Mouse (Mus musculus) v-Abl transformed pro-B cells (cell line): Measurements from ENCODE around the gene 1110008P14Rik.

Source experiments
- in situ Hi-C, 2 experiments: fragments of 400-800 bp; cut with MboI; formaldehyde crosslinking; loops; one replicate each; pipeline ENCODE4 v1.15.1; 2025; ENCODE audit not compliant: unreplicated experiment in 2 of 2

The 1110008P14Rik gene

GRCm38 (mm10) chr2:32381775-32382223 lies at the start of gene 1110008P14Rik:
TSS of gene 1110008P14Rik (minus strand) at chr2:32381938.
- in situ Hi-C loops: no loop called here

- in situ Hi-C loops: no loop called here
Measured at GRCm38 (mm10) chr2:32430701-32431676, 49.3 kb upstream of the 1110008P14Rik start.

GRCm38 (mm10) chr2:32429215-32429891 lies 47.6 kb upstream of the 1110008P14Rik start:
- in situ Hi-C loops: no loop called here

GRCm38 (mm10) chr2:32428262-32428722 lies 46.6 kb upstream of the 1110008P14Rik start:
- in situ Hi-C loops: no loop called here

GRCm38 (mm10) chr2:32427720-32428119 lies 46.0 kb upstream of the 1110008P14Rik start:
- in situ Hi-C loops: no loop called here

GRCm38 (mm10) chr2:32426141-32426540 lies 44.4 kb upstream of the 1110008P14Rik start:
- in situ Hi-C loops: no loop called here

GRCm38 (mm10) chr2:32425568-32425967 lies 43.8 kb upstream of the 1110008P14Rik start:
- in situ Hi-C loops: no loop called here

GRCm38 (mm10) chr2:32424796-32425195 lies 43.1 kb upstream of the 1110008P14Rik start:
- in situ Hi-C loops: no loop called here

- in situ Hi-C loops: no loop called here
Measured at GRCm38 (mm10) chr2:32423481-32424331, 42.0 kb upstream of the 1110008P14Rik start.

GRCm38 (mm10) chr2:32421851-32422251 lies 40.1 kb upstream of the 1110008P14Rik start:
- in situ Hi-C loops: no loop called here

- in situ Hi-C loops: no loop called here
Measured at GRCm38 (mm10) chr2:32420647-32421046, 38.9 kb upstream of the 1110008P14Rik start.

GRCm38 (mm10) chr2:32420066-32420608 lies 38.4 kb upstream of the 1110008P14Rik start:
- in situ Hi-C loops: no loop called here

GRCm38 (mm10) chr2:32419359-32419758 lies 37.6 kb upstream of the 1110008P14Rik start:
- in situ Hi-C loops: no loop called here

GRCm38 (mm10) chr2:32418430-32419151 lies 36.9 kb upstream of the 1110008P14Rik start:
- in situ Hi-C loops: no loop called here

GRCm38 (mm10) chr2:32417486-32417885 lies 35.7 kb upstream of the 1110008P14Rik start:
- in situ Hi-C loops: no loop called here

GRCm38 (mm10) chr2:32416556-32416955 lies 34.8 kb upstream of the 1110008P14Rik start:
- in situ Hi-C loops: no loop called here

GRCm38 (mm10) chr2:32415801-32416200 lies 34.1 kb upstream of the 1110008P14Rik start:
- in situ Hi-C loops: no loop called here

GRCm38 (mm10) chr2:32413936-32414335 lies 32.2 kb upstream of the 1110008P14Rik start:
- in situ Hi-C loops: no loop called here

GRCm38 (mm10) chr2:32412742-32413531 lies 31.2 kb upstream of the 1110008P14Rik start:
- in situ Hi-C loops: no loop called here
